Mouse (Mus musculus) heart, postnatal 10 days (tissue): ENCODE data around the gene Dab2ip. TPM values are rescaled to one million over a fixed set of nuclear protein-coding genes. Genes with fewer than 3 reads are reported as not detected.

Source experiments
- DNase-seq, 2 experiments: peaks; one replicate each; pipeline ENCODE4 v3.0.0; 2021
- intact Hi-C: fragments of 180-260 bp; cut with DNase I; formaldehyde crosslinking; loops from one replicate; pipeline ENCODE4 v1.15.1; 2025
- total RNA-seq, 2 experiments: library from RNA; stranded (reverse); gene quantifications; 2 replicates each; pipeline ENCODE4 v1.2.3; 2021

Gene Dab2ip
- total RNA-seq, 2 experiments from 2014 or later = 55.7 to 64.7 TPM

- no peak for DNase-seq
- intact Hi-C loops = no loop called here
These were observed 210.6 kb downstream of the Dab2ip start for GRCm38 (mm10) chr2:35768538-35769238.

GRCm38 (mm10) chr2:35769398-35769797 is 211.3 kb downstream of the Dab2ip start:
- no peak for DNase-seq
- intact Hi-C loops = no loop called here

- intact Hi-C loops = no loop called here
- no peak for DNase-seq
These were observed 212.5 kb downstream of the Dab2ip start for GRCm38 (mm10) chr2:35770541-35770940.

GRCm38 (mm10) chr2:35775651-35776055 is 217.6 kb downstream of the Dab2ip start:
- DNase-seq = peak; percentile 56 to 60
- intact Hi-C loops = no loop called here

GRCm38 (mm10) chr2:35776935-35777334 is 218.9 kb downstream of the Dab2ip start:
- intact Hi-C loops = no loop called here
- no peak for DNase-seq

GRCm38 (mm10) chr2:35779266-35779665 is 221.2 kb downstream of the Dab2ip start:
- no peak for DNase-seq
- intact Hi-C loops = no loop called here

Other genes with a start within 250 kb of the Dab2ip start
- gene Stom, start 221.3 kb upstream of the Dab2ip start, total RNA-seq = 10 to 100 TPM; 56.2 to 61.7 TPM
- gene 4930568D16Rik, start 190.5 kb upstream of the Dab2ip start, total RNA-seq = not detected
- not detected for gene 4930402F06Rik, start 161.1 kb upstream of the Dab2ip start, total RNA-seq
- 10 to 100 TPM; 19.9 to 28.8 TPM for gene Ggta1, start 95.0 kb upstream of the Dab2ip start, total RNA-seq